Mouse (Mus musculus) erythroid progenitor cell, adult 5-6 weeks (primary cell): ENCODE results near the gene Arhgef2. TPM values are rescaled to one million over a fixed set of nuclear protein-coding genes. Genes with fewer than 3 reads are reported as not detected.

Experiments
- ATAC-seq: replicated peaks from 2 replicates; pipeline ENCODE4 v1.8.0; 2016; ENCODE audit warnings: moderate number of reproducible peaks, mild to moderate bottlenecking, moderate TSS enrichment, inconsistent platforms; ENCODE audit not compliant: poor library complexity, low FRiP score, severe bottlenecking
- total RNA-seq, 2 experiments: library from RNA; stranded (forward) in 1 of 2; stranded (reverse) in 1 of 2; fragments of 150-400 nt in 1 of 2; fragments of 186-747, 209-891 nt in 1 of 2; gene quantifications; 2 replicates each; pipeline versions ENCODE4 v1.2.3 to v1.2.4; 2015 to 2017; ENCODE audit warnings: low replicate concordance in 2 of 2

Arhgef2 gene
- total RNA-seq, 2 experiments from 2014 or later = 12.7 to 23.9 TPM

DNA sequence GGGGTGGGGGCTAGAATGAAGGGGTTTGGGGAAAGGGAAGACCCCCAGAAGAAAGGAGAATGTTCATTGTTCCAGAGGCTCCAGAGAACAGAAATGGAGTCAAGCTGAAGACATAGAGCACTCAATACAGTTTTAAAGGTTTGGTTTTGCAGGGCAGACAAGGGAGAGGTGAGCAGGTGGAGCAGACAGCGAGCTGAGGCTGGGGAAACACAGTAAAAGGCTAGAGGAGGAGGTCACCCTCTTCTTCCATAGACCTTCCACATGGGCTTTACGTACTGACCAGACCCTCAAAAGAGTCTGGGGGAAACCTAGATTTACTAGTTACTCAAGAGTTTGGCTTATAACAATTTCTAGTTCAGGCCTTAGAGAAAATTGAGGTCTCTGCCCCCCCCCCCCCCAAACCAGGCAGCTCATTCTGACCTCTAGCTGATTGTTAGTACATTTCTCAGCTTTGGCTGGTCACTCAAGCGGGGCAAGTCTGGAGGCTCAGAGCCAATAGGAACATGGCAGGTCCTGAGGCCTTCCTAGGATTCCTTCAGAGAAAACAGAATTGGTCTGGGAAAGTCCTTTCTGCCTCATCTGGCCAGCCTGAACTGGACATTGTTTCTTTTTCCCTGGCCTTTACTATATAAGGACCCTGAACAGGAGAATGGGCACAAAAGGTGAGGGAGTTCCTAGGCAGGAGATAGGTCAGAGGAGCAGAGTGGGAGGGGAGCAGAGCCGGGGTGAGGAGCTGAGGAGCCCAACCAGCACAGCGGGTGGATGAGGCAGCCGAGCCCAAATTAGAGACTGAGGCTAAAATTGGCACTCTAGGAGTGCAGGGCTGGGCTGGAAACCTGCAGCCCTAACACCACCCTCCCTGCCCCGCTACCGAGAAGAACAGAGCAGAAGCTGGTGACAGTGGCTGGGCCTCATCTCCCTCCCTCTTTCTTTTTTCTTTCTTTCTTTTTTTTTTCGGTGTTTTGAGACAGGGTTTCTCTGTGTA is 13.6 kb downstream of the Arhgef2 start:
- no peak for ATAC-seq

DNA sequence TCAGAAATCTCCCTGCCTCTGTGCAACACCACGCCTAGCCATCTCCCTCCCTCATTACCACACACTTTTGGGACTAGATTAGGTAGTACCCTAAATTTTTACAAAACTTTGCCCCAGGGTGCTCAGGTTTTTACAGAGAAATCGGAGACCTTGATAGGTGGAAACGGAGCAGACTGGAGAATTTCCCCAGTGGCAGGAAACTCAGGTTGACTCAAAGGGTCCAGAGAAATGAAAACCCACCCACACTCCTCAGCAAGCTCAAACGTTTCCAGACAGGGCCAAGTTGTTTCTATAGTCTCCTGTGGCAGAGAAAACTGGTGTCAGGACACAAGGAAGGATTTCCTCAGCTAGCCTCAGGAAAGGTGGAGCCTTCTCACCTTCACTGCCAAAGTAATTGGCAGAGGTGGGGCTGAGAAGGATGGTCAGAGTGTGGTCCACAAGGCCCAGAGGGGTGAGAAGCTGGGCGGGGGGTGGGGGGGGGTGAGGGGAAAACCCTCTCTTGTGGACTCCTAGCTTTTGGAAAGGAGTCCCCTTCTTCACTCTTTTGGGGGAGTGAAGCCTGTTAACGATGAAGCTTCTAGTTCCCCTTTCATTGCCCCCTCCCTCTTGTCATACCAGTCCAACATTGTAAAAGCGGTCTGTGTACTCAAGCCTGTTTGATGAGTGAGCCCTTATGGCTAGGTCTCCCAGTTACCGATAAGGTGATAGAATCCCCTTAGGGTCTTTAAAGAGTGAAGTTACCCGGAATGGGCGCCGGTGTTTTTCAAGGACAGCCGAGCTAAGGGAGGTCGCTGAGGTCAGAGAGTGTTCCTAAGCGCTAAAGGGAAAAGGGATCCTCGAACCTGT is 14.6 kb downstream of the Arhgef2 start:
- no peak for ATAC-seq

DNA sequence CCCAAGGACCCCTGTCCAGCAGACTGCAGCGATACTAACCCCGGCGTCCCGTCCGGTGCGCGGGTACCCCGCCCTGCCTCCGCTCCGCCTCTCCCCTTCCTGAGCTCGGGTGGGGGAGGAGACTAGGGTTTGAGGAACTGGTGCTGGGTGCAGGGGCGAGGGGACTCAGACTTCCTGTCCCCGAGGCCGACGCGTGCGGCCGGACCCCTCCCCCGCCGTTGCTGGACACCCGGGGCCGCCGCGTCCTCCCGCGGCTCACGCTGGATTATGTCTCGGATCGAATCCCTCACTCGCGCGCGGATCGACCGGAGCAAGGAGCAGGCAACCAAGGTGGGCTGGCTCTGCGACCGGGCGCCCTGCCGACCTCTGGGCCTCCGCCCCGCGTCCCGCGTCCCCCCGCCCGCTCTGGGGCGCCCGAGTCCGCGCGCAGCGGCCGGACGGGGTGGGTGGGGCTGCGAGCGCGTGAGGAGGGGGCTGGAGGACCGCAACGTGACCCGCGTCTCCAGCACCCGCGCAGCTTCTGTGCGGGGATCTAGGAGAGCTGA is 15.3 kb downstream of the Arhgef2 start:
- ATAC-seq = peak; percentile 55; the same call in 1 of the 2 replicates

DNA sequence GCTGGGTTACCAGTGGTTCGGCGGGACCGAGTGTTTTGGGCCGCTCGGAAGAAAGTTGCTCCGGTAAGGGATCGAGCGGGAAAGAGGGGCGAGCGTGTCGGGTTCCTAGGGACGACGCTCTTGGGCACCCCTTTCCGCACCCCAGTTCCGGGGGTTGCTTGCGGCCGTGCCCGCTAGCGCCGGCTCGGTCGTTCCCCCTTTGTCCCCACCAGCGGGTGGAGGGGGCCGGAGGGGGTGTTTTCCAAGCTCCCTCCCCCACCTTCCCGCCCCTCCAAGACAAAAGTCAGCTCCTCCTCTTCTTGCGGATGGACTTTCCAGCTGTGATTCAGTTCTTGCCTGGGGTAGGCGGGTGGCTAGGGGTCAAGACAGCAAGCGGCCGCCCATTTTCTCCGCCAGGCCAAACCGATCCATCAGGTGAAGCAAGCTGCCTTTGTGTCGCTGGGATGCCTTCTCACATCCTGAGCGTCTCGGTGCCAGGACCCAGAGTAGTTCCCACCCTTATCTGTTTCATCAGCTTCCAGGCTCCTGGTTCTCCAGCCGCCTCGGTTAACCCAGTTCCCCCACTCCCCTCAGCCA is 15.9 kb downstream of the Arhgef2 start:
- ATAC-seq = 0 out of 2 replicates have a peak, but pooled peaks have one; percentile 15

DNA sequence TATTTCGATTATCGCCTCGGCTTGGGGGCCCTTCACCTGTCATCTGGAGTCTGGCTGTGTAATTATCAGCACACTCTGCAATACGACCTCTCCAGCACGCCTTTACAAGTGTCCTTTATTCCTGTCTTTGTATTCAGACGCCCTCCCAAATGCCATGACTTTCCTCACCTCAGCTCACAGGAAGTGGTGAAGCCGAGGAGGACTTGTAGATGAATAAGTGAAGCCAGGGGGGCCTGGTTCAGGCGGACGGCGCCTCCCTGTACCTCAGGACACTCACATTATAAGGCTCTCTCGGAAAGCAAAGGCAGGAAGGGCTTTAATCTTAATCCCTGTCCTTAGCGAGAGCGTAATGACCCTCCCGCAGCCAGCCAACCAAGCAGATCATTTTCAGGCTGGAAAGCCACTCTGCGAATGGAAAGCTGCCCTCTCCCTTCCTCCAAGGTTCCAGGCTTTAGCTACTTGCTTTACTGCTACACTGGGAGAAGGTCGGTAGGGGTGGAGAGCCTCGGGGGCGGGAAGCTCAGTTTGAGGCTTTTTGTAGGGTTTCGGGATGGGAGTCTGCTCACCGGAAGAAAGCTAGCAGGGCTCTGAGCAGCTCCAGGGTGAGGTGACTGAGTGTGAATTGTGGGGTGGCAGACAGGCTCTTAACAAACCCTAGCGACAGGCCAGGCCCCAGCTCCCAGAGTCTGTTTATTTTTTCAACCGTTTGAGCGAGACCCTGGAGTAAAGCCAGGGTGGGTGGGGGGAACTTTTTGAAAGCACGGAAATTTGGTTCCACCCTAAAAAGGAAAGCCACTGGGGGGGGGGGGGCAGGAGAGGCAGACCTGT is 16.6 kb downstream of the Arhgef2 start:
- peak; percentile 12; the same call in 1 of the 2 replicates for ATAC-seq

DNA sequence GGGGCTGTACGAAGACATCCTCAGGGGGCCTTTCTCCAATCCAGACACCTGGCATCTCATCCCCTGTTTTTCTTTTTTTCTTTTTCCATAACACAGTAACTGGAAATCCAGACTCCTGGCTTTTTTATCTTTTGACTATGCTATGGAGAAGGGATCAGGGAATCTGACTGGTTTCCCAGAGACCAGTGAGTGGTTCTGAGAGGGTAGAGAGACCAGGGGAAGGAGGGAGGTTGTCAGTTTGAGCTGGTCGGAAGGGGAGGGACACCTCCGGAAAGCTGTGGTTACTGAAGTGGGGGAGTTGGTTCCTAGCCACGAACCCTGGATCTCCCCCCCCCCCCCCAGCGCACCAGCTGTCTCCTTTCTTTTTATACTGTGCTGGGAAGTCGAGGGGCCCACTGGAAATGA is 17.2 kb downstream of the Arhgef2 start:
- ATAC-seq = no peak

DNA sequence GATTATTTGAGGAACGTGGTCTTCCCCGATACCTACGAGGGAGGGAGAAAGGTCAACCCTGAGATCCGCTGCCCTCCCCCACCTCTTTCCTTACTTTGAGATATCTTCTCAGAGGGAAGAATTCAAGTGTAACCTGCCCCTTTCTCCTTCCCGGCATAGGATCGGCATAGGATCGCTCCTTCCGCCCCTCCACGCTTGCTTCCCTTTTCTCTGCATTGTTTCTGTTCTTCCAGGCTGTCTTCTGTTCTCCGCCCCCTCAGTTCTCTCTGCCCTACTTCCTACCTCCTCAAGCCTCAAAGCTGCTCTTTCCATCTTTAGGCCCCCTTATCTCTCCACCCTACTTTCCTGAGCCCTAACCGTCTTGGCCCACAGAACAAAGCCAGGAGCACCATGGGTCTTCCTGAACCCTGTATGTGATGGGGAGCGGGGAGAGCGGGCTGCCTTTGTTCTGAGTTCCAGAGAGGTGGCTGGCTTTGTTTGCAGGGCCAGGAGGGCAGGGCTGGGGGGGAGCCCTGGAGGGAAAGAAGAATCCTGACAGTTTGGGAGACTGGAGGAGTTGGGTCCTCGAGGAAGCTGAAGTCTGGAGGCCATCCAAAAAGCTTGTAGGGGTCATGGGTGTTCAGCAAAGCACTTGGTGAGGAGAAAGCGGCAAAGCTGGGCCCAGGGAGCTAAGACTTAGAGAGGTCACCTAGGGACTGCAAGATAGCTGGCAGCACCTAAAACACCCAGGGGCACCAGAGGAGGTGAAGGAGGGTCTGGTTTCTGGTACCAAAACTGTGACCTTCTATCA is 17.8 kb downstream of the Arhgef2 start:
- no peak for ATAC-seq

DNA sequence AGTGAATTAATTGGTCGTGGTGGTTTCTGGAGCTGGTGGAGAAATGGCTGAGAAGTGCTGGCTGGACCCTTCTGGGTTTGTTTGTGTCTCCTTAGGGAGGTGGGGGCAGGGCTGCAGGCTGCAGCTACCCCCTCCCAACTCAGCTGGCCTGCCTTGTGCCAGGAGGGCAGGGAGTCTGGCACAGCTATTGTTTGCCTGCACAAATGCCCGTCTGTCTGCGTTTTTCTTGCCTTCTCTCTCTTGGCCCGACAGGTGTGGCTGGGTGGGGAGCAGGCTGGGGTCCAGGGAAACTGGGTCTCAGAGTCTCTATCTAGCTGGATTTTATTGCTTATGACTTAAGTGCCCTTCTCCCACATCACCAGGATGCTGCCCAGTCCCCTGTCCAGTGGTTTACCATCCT is 18.6 kb downstream of the Arhgef2 start:
- ATAC-seq = no peak

DNA sequence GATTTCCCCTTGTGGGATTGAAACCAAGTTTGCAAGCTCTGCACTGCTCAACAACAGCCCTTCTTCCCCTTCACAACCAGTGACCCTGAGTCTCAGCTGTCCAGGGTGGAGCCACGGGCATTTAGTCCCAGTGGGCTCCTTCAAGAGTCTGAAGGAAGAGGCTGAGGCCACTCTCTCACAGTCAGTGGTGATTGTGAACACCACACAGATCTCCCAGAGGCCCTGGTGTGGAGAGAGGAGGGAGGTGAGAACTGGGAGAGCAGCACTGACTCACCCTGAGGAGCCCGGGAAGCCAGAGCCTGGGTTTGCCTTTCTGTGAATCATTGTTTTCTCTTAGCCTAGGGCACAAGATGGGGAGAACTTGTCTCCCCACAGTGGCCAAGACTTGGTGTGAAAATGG is 19.2 kb downstream of the Arhgef2 start:
- ATAC-seq = no peak

DNA sequence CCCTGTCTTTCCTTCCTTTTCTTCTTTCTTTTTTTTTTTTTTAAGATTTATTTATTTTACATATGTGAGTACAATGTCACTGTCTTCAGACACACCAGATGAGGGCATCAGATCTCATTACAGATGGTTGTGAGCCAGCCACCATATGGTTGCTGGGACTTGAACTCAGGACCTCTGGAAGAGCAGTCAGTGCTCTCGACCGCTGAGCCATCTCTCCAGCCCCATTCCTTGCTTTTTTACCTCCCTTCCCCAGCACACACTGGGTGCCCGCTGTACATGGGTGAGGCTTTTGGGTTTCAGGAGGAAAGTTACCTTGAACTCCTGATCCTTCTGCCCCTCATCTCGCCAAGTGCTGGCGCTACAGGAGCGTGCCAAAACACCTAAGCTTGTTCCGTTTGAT is 19.8 kb downstream of the Arhgef2 start:
- no peak for ATAC-seq

DNA sequence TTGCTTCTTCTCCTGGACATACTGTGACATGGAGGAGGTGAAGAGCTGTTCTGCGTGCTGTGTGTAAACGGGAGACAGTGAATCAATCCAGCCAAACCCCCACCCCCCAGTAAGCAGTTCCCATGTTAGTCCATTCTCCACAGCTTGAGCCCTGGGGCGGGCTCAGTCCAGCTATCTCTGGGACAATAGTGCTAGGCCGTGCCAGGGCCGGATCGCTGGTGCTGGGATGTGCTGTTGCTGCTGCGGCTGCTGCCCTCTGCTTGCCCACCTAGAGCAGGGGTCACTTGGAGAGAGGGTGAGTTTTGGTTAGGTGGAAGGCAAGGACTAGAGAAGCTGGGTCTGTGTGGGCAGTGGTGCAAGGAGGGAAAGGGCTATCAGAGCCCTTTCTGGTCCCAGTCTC is 20.6 kb downstream of the Arhgef2 start:
- no peak for ATAC-seq

DNA sequence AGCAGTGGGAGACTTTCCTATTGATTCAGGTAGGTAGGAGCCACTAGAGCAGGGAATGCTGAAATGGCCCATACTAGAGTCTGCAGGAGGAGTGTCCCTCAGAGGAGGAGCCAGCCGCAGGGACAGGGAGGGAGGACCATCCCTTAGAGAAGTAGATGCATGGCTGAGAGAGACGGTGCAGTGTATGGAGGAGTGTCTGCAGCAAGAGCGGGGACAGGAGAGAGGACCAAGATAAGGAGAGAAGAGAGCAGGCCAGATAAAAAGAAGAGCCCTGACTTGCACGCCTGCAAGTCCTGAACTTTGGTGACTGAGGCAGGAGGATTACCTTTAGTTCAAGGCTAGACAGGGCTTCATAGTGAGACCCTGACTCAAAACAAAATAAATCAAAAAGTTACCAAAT is 21.3 kb downstream of the Arhgef2 start:
- no peak for ATAC-seq

DNA sequence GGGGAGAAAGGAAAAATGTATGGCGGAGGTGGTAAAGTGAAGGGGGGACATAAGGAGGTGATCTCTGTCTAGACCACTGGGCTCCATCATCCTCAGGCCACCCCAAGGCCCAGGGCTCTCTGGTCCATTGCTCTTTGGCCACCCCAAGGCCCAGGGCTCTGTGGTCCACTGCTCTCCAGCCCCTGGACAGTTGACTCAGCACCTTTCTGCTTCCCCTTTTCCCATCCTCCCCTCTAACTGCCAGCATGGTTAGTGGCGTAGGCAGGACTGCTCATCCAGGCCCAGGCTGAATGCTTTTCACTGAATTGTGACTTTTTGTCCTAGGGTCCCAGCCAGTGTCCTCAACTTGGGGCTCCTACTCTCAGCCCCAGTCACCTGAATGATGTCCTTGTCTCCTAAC is 21.8 kb downstream of the Arhgef2 start:
- no peak for ATAC-seq

DNA sequence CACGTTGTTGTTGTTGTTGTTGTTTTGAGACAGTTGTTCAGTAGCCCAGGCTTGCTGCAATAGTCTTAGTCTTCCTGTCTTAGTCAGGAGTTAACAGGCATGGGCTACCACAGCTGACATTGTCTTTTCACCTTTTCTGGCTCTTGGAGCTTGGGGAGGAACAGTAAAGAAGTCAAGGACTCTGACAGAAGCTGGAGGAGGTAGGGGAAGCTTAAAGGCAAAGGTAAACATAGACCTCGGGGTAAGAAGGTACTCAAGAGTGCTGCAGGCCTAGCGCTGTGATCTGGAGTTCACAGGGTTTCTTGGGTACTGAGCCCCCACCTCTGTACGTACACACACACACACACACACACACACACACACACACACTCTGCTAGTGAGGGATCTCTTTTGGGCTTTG is 23.0 kb downstream of the Arhgef2 start:
- ATAC-seq = no peak

DNA sequence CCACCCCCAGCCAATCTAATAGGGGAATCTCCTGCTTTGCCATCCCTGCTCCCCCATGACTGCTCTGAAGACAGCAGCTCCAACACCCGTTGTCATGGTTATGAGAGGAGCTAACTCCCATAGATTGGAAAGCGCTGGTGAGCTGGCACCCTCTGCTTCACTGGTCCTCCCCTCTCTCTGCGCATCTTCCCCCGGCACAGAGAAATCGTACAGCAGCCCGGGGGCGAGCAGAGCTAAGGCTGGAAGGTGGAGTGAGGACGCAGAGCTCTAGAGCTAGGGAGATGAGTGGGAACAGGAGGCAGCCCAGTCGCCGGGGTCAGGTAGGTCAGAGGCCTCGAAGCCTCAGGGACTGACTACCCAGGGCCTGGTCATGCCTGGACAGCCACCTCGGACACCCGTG is 23.5 kb downstream of the Arhgef2 start:
- ATAC-seq = no peak

DNA sequence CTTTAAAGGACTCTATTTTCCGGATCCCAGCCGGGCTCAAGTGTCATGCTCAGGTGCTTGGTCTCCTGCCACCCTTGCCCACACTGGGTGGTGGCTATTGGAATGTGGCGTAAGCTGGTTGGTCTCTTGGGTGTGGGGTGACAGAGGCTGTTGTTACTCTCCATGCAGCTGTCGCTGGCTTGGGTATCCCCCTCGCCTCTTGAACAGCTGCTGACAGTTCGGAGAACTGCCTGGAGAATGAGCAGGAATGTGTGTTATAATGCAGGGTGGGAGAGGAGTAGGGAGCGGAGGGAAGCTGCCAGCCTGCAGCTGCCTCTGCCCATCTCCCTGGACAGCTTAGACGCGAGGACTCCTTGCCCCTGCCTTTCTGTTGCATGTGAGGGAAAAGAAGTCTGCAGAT is 24.3 kb downstream of the Arhgef2 start:
- no peak for ATAC-seq

DNA sequence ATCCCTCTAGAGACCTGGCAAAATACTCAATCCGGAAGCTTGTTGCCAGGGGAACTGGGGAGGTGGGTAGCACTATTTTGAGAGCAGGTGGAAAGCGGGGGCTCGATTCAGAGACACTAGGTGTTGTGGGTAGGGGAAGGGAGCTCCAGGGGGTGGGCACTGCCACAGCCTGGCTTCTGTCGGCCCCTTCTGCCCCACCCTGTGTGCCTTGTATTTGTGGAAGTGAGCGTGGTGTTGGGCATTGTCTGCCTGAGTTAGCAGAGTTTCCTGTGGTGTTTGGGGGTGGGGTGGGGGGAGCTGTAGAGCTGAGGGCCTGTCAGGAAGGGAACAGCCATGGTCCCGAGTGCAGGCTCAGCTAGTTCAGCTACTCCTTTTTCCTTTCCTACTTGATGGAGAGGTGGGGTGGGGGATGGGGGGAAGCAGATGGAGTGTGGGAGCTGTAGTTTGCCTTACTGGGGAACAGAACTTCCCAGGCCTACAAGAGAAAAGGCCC is 25.1 kb downstream of the Arhgef2 start:
- no peak for ATAC-seq

DNA sequence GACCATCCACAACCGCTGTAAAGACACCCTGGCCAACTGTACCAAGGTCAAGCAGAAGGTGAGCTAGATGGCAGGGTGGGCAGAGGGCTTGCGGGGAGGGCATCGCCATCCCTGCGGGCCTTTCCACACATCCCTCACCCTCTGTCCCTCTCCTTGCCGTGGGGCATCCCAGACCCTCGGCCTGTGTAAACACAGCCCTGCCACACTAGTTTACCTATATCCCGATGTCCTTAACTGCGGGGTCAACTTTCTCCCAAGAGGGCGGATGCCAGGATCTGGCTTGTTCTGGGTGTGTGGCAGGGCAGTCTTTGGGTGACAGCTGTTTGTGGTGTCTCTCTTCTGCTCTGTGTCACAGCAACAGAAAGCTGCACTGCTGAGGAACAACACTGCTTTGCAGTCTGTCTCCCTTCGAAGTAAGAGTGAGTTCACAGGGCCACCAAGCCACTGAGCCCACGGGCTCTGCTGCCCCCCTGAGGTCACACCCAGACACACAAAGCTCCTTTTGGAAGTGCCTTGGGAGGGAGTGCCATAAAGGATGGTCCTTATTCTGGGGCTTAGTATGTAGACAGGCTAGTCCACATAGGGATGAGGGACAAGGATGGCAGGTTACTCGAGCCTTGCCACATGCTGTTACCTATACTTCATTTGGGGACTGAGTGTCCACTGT is 26.3 kb downstream of the Arhgef2 start:
- no peak for ATAC-seq
